Mouse (Mus musculus) forebrain, embryonic 13.5 days (tissue): ENCODE measurements around the gene Cntnap4. TPM values are rescaled to one million over a fixed set of nuclear protein-coding genes. Genes with fewer than 3 reads are reported as not detected.
"Not testable (repeated sequence)": the region's sequence is repeated elsewhere in the genome, so short reads cannot be mapped to it uniquely, and the experiment has no call there.

Experiments used
- ATAC-seq: fragments of 200-750 bp; cut with Nextera tagmentation; 2 replicates; pipeline ENCODE4 v1.8.0; 2017
- H3K27ac ChIP-seq: fragments of 300-500 bp; sonication (generic); 2 replicates; pipeline ENCODE4 v1.5.1; 2015; ENCODE audit warnings: inconsistent platforms, mild to moderate bottlenecking, moderate library complexity
- H3K27me3 ChIP-seq: fragments of 300-500 bp; sonication (generic); 2 replicates; pipeline ENCODE4 v1.6.1; 2015; ENCODE audit warnings: mild to moderate bottlenecking, inconsistent platforms
- H3K36me3 ChIP-seq: fragments of 300-500 bp; sonication (generic); 2 replicates; pipeline ENCODE4 v1.6.1; 2015; ENCODE audit warnings: mild to moderate bottlenecking, inconsistent platforms; ENCODE audit not compliant: poor library complexity, severe bottlenecking
- H3K4me1 ChIP-seq: fragments of 300-500 bp; sonication (generic); 2 replicates; pipeline ENCODE4 v1.6.1; 2015; ENCODE audit warnings: inconsistent platforms
- H3K4me2 ChIP-seq: fragments of 300-500 bp; sonication (generic); 2 replicates; pipeline ENCODE4 v1.6.1; 2015; ENCODE audit warnings: inconsistent platforms, mild to moderate bottlenecking, moderate library complexity
- H3K4me3 ChIP-seq: fragments of 300-500 bp; sonication (generic); 2 replicates; pipeline ENCODE4 v1.5.1; 2015; ENCODE audit warnings: mild to moderate bottlenecking, inconsistent platforms
- H3K9ac ChIP-seq: fragments of 300-500 bp; sonication (generic); 2 replicates; pipeline ENCODE4 v1.6.1; 2015; ENCODE audit warnings: mild to moderate bottlenecking, inconsistent platforms
- H3K9me3 ChIP-seq: fragments of 300-500 bp; sonication (generic); replicated peaks from 2 replicates; pipeline ENCODE4 v1.6.1; 2016; ENCODE audit warnings: inconsistent platforms
- WGBS: fragments of 180-500 bp; shearing (Covaris S2); methylation state at CpG from one replicate; pipeline ENCODE4 v1.1.7; 2015; 5-methylcytosine and 5-hydroxymethylcytosine counted together
- polyA plus RNA-seq: library from polyadenylated mRNA; unstranded; fragments of >200 nt; fragmentation: Nextera tagmentation; extraction: Ambion mirVana; gene quantifications from 2 replicates; pipeline ENCODE4 v1.2.1, GENCODE M21; 2015

Gene Cntnap4
- polyA plus RNA-seq, 1 experiment from 2014 or later = 6.2 TPM

DNA sequence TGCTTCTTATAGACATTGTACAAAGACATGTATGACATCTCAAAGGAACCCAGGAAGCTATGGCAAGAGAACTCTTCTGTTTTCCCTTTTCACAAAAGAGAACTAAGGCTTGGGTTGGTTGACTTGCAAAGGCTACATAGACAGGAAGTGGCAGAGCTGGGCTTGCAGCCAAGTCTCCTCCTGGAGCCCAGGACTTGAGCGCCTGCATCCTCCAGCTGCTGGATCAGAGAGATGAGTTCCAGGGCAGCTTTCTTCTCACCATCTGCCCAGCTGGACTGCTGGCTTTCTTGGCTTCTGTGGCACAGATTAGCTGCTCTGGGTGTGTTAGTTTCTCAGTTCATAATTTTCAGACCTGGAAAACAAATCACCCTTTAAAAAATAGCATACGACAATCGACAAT, 165.7 kb downstream of the Cntnap4 start:
- Histone ChIP-seq H3K9me3 (no peaks in the 10 kb centered on the region), H3K27me3 (no peaks in the 10 kb centered on the region), H3K27ac (no peak overlapping the region), H3K4me1 (no peaks in the 10 kb centered on the region), H3K4me2 (no peak overlapping the region), H3K9ac (no peak overlapping the region), H3K4me3 (no peak overlapping the region), H3K36me3 (no peaks in the 10 kb centered on the region)
- no peak for ATAC-seq
- 89% methylated on average over 3 of the region's 3 CpGs for WGBS

DNA sequence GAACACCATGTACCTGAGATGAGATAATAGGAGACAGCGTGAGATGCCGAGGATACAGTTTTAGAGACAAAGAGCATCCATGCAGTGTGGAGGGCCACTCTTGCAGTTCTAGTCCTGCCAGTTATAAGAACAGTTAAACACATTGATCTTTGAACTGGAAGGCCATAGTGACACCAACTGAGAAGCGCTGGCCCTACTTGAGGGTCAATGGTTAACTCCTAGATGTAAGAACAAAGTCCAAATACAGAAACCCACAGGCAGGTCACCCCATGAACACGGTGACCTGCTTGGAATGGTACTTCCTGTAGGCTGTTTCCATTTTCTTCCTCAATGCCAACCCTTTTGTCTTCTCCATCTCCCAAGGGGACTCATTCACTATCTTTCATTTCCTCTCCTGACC, 173.5 kb downstream of the Cntnap4 start:
- Histone ChIP-seq H3K27ac (no peak overlapping the region), H3K9me3 (no peaks in the 10 kb centered on the region), H3K27me3 (no peaks in the 10 kb centered on the region), H3K36me3 (no peaks in the 10 kb centered on the region), H3K4me3 (no peak overlapping the region), H3K4me1 (no peaks in the 10 kb centered on the region), H3K9ac (no peak overlapping the region), H3K4me2 (no peak overlapping the region)
- no peak for ATAC-seq
- WGBS = 86% methylated on average over 4 of the region's 4 CpGs

DNA sequence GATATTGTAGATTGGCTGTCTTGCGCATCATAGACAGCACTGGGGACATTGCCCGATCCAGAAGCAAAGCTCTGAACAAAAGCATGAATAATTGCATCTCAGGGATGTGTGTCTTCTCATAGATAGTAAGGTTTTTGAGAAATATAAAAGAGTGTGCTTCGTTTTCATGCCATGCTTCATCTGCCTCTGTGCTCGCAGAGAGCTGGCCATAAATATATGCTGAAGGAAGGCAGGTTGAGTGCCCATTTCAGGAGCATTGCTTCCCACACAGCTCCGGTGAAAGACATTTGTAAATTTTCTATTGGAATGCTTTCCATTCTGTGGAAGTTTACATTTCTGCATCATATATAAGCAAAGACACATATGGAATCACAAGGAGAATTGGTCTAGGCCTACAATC, 177.5 kb downstream of the Cntnap4 start:
- H3K36me3 ChIP-seq = no peaks in the 10 kb centered on the region
- H3K9me3 ChIP-seq = no peaks in the 10 kb centered on the region
- H3K27me3 ChIP-seq = no peaks in the 10 kb centered on the region
- no peaks in the 10 kb centered on the region for H3K4me1 ChIP-seq
- WGBS = 91% methylated on average over 5 of the region's 5 CpGs
- no peak for ATAC-seq
- H3K4me3 ChIP-seq = no peak overlapping the region
- no peak overlapping the region for H3K4me2 ChIP-seq
- no peak overlapping the region for H3K27ac ChIP-seq
- H3K9ac ChIP-seq = no peak overlapping the region

DNA sequence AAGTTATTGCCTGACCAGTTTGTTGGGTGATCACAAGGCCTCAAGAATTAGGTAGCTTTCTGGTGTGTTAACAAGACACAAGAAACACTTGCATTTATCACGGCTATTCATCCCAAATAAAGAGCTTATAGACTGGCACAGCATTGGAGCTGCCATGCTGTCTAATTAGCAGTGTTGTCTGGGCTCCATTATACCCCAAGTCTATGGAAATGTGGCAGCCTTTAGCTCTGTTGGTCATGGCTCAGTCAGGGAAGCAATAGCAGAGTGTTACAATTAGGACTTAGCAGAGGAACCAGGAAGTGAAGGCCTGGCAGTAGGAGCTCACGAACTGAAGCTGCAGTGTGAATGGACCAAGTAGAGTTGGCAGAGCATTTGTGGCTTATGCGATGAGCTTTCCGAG, 185.3 kb downstream of the Cntnap4 start:
- H3K27me3 ChIP-seq = no peaks in the 10 kb centered on the region
- no peak overlapping the region for H3K27ac ChIP-seq
- H3K4me2 ChIP-seq = no peak overlapping the region
- peaks cover 6% of the 10 kb centered on the region; the same call in 1 of the 2 replicates for H3K4me1 ChIP-seq
- no peaks in the 10 kb centered on the region for H3K36me3 ChIP-seq
- H3K9ac ChIP-seq = no peak overlapping the region
- H3K4me3 ChIP-seq = no peak overlapping the region
- ATAC-seq = peak; percentile 55; the same call in 1 of the 2 replicates
- WGBS = 48% methylated on average over 4 of the region's 4 CpGs
- H3K9me3 ChIP-seq = no peaks in the 10 kb centered on the region

DNA sequence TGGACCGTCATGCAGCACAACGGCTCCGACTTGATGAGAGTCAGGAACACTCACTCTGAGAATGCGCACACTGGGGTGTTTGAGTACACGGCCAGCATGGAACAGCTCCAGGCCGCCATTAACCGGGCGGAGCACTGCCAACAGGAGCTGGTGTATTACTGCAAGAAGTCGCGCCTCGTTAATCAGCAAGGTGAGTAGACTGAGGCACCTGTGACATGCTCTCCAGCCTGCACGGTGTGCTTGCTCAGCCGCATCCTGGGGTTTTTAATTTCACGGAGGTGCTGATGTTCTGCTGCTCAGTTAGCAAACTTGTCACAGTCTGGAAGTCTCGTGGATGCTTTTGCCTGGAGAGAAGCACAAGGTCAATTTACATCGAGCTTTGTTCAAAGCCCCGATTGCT, 233.2 kb downstream of the Cntnap4 start:
- H3K4me3 ChIP-seq = no peak overlapping the region
- no peaks in the 10 kb centered on the region for H3K27me3 ChIP-seq
- no peak for ATAC-seq
- 0 out of 2 replicates have a peak, but pooled peaks cover 8% of the 10 kb centered on the region for H3K36me3 ChIP-seq
- H3K4me2 ChIP-seq = no peak overlapping the region
- WGBS = 95% methylated on average over 17 of the region's 17 CpGs
- no peak overlapping the region for H3K9ac ChIP-seq
- no peaks in the 10 kb centered on the region for H3K9me3 ChIP-seq
- no peak overlapping the region for H3K27ac ChIP-seq
- no peaks in the 10 kb centered on the region for H3K4me1 ChIP-seq

DNA sequence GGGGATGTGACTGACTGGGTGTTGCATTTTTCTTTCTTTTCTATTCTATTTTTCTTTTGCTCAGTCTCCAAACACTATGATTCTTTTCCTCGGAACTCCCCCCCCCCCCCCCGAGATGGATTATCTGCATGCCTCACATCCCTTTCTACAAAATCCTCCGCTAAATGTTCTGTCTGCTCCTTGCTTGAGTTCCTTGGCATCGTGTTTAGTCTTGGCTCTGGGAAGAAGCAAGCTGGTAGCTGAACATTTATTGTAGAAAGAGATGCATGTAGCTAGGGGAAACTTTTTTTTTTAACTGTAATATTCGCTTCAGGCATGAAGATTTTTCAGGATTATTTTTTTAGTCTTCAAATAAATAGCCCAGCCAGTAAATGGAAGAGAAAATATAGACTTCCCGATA, 239.5 kb downstream of the Cntnap4 start:
- Histone ChIP-seq H3K9me3 (no peaks in the 10 kb centered on the region), H3K4me1 (no peaks in the 10 kb centered on the region), H3K4me2 (no peak overlapping the region), H3K9ac (no peak overlapping the region), H3K36me3 (no peaks in the 10 kb centered on the region), H3K27me3 (no peaks in the 10 kb centered on the region), H3K27ac (no peak overlapping the region), H3K4me3 (no peak overlapping the region)
- ATAC-seq = no peak
- WGBS = 60% methylated on average over 6 of the region's 6 CpGs

DNA sequence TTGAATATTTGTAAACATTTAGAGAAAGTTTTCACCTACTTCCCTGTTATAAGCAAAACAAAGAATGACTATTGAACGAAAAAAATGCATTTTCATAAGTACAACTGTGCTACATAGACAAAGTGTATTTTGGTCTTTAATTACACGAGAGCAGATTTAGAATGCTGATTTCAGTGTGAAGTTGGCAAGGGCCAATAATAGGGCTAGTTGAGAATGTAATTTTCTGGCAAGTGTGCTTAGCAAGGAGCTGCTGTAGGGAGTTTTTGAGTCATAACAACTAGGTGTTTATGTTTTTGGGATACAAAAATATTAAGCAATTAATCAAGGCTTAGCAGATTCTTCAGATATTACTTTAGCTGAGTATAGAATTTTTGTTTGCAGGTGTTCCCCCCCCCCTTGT, 271.2 kb downstream of the Cntnap4 start:
- no peak overlapping the region for H3K9ac ChIP-seq
- H3K27me3 ChIP-seq = no peaks in the 10 kb centered on the region
- no peak overlapping the region for H3K27ac ChIP-seq
- 73% methylated on average over 2 of the region's 2 CpGs for WGBS
- H3K4me3 ChIP-seq = no peak overlapping the region
- H3K4me1 ChIP-seq = no peaks in the 10 kb centered on the region
- ATAC-seq = no peak
- no peak overlapping the region for H3K4me2 ChIP-seq
- no peaks in the 10 kb centered on the region for H3K36me3 ChIP-seq
- H3K9me3 ChIP-seq = no peaks in the 10 kb centered on the region

DNA sequence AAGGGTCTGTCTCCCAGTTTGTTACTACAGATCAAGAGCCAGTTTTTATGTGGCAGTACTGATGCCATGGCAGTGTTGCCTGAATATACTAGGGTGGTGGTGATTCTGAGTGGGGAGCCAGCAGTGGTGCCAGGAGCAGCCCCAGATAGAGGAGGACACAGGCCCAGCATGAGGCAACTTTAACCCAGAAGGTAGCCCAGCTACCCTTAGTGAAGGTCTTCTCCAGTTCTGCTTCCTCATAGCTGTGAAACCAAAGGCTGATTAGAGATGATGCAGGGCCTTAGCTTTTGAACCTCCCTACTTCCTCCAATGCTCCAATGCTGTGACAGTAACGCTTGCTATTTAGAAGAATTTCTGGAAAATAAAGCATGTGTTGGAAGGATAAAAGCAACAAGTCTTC, 279.7 kb downstream of the Cntnap4 start:
- not testable (repeated sequence) for H3K4me1 ChIP-seq, H3K27me3 ChIP-seq, H3K4me3 ChIP-seq, H3K36me3 ChIP-seq, H3K9ac ChIP-seq, H3K4me2 ChIP-seq, H3K9me3 ChIP-seq, ATAC-seq, H3K27ac ChIP-seq
- WGBS = 88% methylated on average over 1 of the region's 1 CpGs

DNA sequence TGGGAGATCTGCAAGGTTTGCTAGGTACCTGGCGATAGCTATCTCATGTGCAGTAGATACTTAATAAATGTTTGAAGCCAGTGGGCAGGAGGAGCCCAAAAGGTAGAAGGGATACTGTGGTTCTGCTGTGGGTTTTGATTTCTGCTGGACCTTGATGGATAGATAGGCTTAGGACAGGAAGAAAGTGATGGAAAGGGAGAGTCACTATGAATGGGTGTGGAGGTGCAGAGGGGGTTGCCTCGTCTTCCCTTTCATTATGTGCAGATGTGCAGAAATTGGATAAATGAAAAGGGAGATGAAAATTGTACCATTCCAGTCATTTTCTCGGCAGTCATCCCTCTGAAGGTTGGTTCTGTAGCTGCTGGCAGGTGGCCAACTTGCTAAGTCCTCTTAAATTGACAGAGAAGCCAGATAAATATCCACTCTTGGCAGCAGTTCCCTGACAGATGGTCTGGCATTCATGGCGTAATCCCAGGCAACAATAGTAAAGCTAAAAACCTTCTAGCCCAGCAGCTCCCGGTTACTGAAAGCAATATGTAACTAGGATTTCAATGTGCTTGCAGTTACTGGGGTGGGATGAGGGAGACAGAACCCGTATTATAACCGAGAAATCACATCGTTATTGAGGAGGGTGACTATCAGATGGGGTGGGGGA, 336.7 kb downstream of the Cntnap4 start:
- Histone ChIP-seq H3K4me1 (peaks cover 29% of the 10 kb centered on the region), H3K36me3 (no peaks in the 10 kb centered on the region), H3K4me3 (no peak overlapping the region), H3K9ac (no peak overlapping the region), H3K9me3 (no peaks in the 10 kb centered on the region), H3K4me2 (peak overlapping the region; percentile 36), H3K27ac (peak overlapping the region; percentile 77), H3K27me3 (no peaks in the 10 kb centered on the region)
- WGBS = 13% methylated on average over 8 of the region's 8 CpGs
- ATAC-seq = peak; percentile 95

DNA sequence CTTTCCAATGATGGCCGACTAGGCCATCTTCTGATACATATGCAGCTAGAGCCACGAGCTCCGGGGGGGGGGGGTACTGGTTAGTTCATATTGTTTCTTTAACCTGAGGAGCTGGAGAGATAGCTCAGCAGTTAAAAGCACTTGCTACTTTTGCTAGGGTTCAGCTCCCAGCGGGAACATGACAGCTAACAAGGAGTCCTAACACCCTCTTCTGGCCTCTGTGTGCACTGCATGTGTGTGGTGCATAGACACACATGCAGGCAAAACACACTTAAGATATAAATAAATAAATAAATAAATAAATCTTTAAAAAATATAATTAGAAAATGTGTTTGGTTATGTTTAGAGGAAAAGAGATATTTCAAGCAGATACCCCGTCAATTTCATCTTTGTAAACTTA, 339.7 kb downstream of the Cntnap4 start:
- H3K4me1 ChIP-seq = peaks cover 29% of the 10 kb centered on the region
- no peak overlapping the region for H3K4me3 ChIP-seq
- no peaks in the 10 kb centered on the region for H3K9me3 ChIP-seq
- H3K9ac ChIP-seq = no peak overlapping the region
- no peaks in the 10 kb centered on the region for H3K27me3 ChIP-seq
- no peak overlapping the region for H3K27ac ChIP-seq
- H3K4me2 ChIP-seq = no peak overlapping the region
- no peaks in the 10 kb centered on the region for H3K36me3 ChIP-seq
- 54% methylated on average over 5 of the region's 5 CpGs for WGBS
- no peak for ATAC-seq

DNA sequence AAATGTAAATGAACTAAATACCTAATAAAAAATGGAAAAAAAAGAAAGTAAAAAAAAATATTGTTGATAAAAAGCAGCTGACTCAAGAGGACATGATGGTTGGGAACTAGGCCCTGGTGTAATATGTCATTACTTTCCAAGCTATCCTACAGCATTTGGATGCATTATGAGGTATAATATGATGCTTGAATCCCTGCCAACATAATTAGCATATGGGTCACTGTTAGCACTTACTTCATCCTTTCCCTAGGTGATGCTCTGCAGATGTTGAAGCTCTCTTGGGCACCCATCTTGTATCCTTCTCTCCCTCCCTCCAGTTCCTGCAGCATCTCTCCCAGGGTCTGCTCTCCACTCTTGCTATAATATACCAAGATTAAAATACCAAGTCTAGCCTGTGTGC, 341.6 kb downstream of the Cntnap4 start:
- Histone ChIP-seq H3K36me3 (no peaks in the 10 kb centered on the region), H3K4me2 (no peak overlapping the region), H3K27ac (no peak overlapping the region), H3K4me3 (no peak overlapping the region), H3K4me1 (peaks cover 24% of the 10 kb centered on the region), H3K9ac (no peak overlapping the region), H3K27me3 (no peaks in the 10 kb centered on the region), H3K9me3 (no peaks in the 10 kb centered on the region)
- ATAC-seq = no peak

DNA sequence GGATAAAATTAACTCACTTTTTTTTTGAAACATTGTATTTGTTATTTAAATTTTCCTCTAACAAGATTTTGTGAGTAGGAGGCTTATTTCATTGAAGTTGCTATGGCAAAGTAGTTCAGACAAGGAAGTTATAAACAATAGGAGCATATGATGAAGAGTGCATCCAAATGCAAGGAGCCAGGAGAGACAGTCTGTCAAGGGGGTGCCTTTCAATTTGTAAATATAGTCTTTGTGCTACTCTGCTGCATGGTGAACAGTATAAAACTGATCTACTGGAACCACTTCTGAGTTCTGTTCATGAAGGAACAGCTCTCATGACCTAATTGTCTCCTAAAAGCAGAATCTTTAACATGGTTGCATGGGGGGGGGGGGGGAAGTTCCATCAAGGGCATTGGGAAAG, 352.3 kb downstream of the Cntnap4 start:
- H3K4me1 ChIP-seq = no peaks in the 10 kb centered on the region
- H3K27ac ChIP-seq = no peak overlapping the region
- H3K27me3 ChIP-seq = no peaks in the 10 kb centered on the region
- ATAC-seq = 0 out of 2 replicates have a peak, but pooled peaks have one; percentile 48
- no peaks in the 10 kb centered on the region for H3K9me3 ChIP-seq
- H3K4me3 ChIP-seq = no peak overlapping the region
- H3K36me3 ChIP-seq = no peaks in the 10 kb centered on the region
- no peak overlapping the region for H3K9ac ChIP-seq
- H3K4me2 ChIP-seq = no peak overlapping the region

DNA sequence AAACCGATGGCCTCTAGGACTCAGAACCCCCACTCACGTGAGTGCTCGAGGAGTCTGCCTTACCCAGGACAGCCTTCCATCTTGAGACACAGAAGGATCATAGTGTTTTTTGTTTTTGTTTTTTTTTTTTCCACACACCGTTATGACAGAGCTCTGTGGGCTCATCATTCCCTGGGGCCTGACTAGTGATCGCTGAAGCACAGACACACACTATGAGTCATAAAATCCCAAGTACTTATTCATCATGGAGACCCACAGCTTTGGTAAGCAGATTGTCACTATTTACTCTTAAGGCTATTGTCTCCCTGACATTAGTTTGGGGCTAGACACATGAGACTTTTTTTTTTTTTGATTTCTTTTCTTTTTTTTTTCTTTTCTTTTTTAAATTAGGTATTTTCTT, 352.9 kb downstream of the Cntnap4 start:
- Histone ChIP-seq H3K4me3 (no peak overlapping the region), H3K4me2 (no peak overlapping the region), H3K9me3 (no peaks in the 10 kb centered on the region), H3K9ac (no peak overlapping the region), H3K27me3 (no peaks in the 10 kb centered on the region), H3K27ac (no peak overlapping the region), H3K36me3 (no peaks in the 10 kb centered on the region), H3K4me1 (no peaks in the 10 kb centered on the region)
- ATAC-seq = no peak
- WGBS = 89% methylated on average over 5 of the region's 5 CpGs
